Mouse (Mus musculus) CH12F3 (cell line): ENCODE results near the gene Cdsn.

Experiments used
- in situ Hi-C: fragments of 300-500 bp; cut with MboI; formaldehyde crosslinking; loops from 2 replicates; pipeline ENCODE4 v1.14.3; 2020; ENCODE audit warnings: low sequenced_read_pairs

The Cdsn gene

DNA sequence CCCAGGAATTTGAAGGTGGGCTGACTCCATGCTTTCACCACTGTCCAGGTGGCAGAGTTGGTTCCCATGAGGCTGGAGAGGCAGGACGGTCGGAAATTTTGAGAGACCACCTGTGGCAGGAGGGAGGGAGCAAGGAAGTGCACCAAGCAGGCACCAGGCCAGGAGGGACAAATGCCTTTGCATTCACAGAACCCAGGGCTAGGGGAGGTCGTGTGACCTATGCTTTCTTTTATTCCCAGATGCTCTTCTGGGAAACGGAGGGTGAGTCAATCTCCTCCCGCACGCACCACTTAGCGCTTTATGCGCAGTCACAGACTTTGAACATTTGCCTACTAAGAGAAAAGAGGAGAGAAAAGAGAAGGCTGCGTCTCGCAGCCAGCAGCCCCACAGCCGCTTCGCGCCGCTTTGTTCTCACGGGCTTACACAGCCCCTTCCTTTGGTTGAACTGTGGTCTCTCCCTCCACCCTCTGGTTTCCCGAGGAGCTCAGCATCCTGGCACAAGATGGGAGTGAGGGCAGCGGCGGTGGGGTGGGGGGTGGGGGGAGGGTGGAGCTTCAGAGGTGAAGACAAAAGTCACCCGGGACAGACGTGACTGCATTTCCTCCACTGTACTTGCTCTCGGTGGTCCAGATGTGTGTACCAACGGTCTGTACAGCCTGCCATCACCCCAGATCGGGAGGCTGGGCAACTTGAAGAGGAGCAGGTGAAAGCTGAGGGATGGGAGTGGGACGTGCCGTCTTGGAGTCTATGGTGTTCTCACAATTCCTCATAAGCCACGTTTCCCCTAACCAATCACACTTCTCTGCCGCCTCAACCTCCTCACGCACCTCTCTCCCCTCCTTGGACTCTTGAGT lies 17.4 kb downstream of the Cdsn start:
- in situ Hi-C loops: no loop called here

DNA sequence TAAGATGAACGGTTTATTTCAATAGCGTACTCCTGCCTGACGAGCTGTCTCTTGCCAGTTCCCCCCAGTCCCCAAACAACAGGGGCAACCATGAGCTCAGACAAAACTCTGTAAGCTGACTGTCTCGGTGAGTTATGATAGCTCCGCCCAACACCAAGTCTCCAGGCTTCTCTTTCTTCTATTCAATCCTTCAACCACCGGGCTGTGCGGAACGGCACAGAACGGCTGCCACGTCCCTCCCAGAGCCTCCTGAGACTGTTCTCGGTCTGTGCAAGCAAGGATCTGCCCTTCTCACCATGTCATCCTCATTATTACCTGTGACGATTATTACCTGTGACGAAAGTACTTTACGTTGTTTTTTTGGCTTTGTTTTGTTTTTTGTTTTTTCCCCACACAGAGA lies 18.9 kb downstream of the Cdsn start:
- in situ Hi-C loops: no loop called here

DNA sequence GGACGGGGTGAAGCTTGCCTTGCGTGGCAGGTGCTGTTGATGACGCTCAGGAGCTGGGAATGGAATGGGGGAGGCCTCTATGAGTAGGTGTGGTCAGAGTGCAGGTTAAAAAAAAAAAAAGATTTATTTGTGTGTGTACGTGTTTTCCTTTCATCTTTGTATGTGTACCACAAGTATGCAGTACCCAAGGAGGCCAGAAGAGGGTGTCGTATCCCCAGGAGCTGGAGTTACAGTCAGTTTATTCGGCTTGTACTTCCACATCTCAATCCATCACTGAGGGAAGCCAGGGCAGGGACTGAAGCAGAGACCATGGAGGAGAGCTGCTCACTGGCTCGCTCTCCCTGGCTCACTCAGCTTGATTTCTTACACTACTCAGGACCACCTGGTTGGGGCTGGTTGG lies 19.5 kb downstream of the Cdsn start:
- in situ Hi-C loops: no loop called here

DNA sequence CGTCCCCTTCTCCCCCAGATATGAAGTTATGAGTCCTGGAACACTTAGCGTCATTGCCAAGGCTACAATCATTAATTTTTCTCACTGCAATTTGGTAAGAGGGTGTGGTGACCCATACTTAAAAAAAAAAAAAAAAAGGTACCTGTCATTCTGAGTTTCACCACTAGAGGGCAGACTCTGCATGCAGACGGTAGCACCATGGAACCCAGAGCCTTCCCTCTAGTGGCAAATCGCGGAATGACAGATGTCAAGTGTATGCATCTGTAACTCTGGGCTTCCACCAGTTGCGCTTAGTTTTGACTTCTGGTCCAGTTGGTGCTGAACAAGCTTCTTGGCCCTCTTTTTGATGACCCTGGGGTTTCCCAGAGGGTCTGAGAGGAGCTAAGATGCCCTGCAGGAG lies 26.3 kb downstream of the Cdsn start:
- in situ Hi-C loops: no loop called here

DNA sequence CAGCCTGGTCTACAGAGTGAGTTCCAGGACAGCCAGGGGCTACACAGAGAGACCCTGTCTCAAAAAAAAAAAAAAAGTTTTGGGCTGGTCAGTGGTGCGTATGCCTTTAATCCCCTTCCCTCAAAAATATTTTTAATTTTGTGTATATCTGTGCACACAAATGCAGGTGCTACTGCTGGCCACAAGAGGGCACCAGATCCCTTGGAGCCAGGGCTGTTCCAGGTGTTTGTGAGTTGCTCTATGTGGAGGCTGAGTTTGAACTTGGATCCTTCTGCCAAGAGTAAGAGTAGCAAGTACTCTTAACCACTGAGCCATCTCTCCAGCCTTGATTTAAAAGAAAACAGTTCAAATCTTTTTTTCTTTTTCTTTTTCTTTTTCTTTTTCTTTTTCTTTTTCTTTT lies 31.0 kb downstream of the Cdsn start:
- in situ Hi-C loops: no loop called here

DNA sequence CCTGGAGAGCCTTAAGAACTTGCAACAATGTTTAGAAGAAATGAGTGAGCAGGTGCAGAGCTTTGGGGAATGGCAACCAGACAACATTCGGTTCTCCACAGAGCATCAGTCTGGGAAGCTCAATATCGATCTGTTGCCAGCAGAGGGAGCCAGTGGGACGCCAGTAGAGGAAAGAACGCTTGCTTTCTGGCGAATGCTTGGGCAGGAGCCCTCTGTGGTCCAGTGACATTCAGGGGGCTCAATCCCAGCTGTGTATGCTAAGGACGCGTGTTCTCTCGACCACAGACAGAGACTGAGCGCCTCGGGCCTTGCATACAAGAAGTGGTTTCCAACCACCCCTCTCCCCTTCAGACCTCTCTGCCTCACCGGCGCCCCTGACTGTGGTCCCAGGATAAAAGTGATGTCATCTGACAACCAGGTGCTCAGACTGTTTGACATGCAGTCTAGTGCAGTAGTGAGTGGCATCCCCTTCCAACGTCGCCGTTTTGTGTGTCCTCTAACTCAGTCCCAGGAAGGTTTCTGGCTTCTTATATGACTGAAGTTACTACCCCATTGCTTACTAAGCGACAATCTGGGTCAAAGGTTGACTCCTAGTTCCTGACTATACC lies 32.5 kb downstream of the Cdsn start:
- in situ Hi-C loops: no loop called here

DNA sequence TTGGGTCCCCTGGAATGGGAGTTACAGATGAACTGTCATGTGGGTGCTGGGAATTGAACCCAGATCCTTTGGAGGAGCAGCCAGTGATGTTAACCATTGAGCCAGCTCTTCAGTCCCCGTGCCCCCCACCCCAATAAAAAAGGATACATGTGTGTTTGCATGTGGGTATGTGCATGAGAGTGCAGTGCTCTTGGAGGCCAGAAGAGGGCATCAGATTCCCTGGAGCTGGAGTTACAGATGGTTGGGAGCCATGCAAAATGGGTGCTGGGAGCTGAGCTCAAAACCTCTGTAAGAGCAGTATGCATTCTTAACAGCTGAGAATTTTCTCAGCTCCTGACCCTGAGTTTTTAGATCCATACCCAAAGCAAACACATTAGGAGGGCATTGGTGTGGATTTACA lies 35.4 kb downstream of the Cdsn start:
- in situ Hi-C loops: no loop called here

DNA sequence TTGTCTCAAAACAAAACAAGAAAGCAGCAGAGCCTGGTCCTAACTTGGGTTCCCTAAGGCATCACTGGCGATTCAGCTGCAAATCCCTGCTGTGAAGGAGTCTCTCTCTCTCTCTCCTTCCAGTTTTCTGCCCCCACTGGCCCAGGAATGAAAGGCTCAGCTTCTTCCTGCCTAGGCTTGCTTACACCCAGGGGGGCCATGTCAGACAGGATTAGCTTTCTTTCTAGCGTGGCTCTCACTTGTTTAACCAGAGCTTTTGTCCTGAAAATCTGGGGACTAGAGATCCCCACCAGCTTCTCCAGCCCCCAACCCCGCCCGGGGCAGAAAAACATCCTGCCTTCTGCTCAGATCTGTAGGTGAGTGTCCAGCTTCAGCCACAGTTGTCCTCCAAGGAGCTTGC lies 36.5 kb downstream of the Cdsn start:
- in situ Hi-C loops: no loop called here

DNA sequence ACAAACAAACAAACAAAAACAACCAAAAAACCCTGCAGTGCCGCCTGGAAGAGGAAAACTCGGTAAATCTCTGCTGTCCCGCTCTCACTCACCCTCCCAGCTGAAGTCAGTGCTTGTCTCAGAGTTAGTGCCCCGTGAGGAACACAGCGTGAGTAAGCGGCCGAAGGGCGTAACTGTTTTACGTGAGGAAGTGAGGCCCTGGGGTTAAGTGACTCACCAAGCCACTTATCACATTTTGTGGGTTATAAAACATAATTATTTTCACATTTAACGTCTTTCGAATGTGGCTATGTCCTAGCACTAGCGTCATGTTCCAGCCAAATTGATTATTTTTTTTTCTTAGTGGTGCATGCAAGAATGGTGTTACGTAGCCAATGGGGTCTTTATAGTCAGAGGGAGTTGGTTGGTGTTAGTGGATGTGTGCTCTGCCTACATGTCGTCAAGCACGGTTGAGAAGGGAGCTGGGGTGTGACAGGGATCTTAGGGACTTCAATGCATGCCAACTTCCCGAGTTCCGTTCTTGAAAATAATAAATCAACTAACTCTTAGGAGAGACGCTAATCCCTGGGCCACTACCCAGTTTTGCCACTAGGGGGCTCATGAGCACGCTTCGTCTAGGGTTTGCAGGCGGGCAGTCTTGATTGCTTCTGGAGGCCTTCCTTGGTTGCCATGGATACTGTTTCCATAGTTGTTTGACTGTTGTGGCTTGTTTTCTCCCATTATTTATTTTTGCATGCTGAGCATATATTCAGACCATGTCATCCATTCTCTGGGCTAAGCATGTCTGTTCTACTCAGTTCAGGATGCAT lies 38.7 kb downstream of the Cdsn start:
- in situ Hi-C loops: no loop called here

DNA sequence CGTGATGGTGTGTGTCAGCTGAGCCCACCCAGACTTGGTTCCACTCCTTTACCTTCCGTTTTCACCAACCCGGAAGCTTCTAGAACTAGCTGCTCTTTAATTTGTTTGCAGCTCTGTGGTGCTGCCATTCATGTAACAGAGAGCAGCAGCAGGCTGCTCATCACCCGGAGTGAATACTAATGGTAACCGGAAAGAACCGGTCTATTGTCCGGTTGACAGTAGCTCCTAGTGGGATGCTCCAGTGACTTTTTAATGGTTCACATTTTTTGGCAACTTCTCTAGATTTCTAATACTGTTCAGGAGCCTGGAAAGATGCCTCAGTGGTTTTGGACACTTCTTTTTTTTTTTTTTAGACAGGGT lies 39.3 kb downstream of the Cdsn start:
- in situ Hi-C loops: no loop called here

DNA sequence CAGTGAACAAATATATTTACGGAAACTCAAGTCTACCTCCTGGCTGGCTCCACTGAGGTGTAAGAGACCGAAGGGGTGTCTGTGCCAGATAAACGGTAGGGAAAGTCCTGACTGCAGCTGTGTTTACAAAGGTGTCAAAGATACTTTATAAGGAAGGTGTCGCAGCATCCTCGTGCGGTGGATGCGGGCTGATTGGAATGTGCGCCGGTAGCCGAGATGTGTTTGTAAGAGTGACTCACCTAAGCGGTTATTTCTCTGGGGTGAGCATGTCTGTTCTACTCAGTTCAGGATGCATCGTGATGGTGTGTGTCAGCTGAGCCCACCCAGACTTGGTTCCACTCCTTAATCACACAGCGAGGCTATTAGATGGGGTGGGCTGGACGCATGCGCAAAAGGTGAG lies 39.8 kb downstream of the Cdsn start:
- in situ Hi-C loops: no loop called here

DNA sequence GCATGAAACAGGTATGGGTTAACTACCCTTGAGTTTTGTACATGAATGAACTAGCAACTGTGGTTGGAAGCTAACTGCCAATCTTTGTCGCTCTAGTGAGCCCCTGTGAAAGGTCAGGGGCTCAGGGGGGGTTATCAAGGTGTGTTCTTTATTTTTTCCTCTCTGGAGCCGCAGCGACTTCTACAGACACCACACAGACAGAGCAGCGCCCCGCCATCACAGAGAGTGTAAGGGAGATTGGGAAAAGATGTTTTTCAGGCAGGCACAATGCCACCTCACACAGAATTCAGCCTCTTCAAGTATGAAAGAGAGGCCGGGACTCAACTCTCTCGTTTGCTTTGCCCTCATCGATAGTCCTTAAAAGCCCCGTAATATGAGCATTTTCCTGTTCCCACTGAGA lies 40.2 kb downstream of the Cdsn start:
- in situ Hi-C loops: no loop called here

DNA sequence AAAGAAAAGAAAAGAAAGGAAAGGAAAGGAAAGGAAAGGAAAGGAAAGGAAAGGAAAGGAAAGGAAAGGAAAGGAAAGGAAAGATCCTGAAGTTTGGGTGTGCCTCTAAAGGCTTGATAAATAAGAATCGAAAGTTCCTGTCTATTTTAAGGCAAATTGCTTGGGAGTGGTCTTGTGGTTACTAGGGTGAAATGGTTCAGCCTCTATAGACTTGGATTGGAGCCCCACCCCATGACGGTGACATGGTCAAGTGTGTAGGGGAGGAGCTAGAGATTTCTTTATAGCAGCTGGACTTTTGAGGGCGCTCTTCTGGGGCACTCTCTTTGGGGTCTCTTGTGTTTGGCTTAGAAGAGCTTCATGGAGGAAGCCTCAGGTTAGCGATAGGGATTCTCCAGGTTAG lies 41.9 kb downstream of the Cdsn start:
- in situ Hi-C loops: no loop called here

DNA sequence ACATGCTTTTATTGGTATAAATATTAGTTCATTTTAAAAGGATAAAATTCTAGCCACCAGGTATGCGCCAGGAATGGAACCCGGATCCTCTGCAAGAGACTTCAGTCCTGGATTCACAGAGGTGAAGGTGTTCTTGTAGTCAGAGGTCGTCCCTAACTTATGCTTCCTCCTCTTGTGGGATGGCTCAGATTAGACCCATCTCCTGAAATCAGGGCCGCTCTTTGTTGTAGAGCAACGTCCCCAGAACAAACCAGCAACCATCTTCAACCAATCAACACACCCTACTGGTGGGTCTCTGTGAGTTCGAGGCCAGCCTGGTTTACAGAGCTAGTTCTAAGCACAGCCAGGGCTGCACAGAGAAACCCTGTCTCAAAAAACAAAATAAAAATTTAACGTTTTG lies 42.5 kb downstream of the Cdsn start:
- in situ Hi-C loops: no loop called here

DNA sequence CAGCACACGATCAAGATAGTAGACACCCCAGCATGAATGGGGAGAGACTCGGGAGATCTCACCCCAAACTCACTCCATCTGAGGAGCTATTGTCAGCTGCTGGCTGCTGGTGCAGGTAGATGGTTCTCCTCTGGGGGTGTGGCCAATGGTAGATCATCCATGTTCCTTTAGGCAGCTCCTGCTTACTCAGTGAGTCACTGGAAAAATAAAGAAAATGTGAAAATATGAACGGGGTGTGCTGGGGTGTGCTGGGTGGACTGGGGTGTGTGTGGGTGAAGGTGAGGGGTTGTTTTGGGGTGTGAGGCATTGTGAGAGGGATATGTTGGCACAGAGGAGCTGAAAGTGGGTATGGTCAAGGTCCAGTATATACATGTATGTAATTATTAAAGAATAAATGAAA lies 45.5 kb downstream of the Cdsn start:
- in situ Hi-C loops: no loop called here

DNA sequence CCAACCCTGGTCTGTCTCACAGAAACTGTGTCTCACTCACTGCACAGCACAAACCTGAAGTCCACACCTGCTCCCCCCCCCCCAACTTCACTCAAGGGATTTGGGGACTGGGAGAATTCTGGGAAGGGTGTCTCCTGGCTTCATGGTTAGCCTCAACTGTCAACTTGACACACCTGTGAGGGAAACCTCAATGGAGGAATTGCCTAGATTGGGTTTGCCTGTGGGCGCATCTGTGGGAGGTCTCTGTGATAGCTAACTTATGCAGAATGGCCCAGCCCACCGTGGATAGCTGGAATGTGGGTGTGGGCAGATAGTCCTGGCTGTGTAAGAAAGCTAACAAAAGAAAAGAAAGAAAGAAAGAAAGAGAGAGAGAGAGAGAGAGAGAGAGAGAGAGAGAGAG lies 49.3 kb downstream of the Cdsn start, which contains the start of gene Sfta2:
Sfta2 (plus strand) TSS at position 301 of the 400 bp plus-strand sequence.
- in situ Hi-C loops: no loop called here

DNA sequence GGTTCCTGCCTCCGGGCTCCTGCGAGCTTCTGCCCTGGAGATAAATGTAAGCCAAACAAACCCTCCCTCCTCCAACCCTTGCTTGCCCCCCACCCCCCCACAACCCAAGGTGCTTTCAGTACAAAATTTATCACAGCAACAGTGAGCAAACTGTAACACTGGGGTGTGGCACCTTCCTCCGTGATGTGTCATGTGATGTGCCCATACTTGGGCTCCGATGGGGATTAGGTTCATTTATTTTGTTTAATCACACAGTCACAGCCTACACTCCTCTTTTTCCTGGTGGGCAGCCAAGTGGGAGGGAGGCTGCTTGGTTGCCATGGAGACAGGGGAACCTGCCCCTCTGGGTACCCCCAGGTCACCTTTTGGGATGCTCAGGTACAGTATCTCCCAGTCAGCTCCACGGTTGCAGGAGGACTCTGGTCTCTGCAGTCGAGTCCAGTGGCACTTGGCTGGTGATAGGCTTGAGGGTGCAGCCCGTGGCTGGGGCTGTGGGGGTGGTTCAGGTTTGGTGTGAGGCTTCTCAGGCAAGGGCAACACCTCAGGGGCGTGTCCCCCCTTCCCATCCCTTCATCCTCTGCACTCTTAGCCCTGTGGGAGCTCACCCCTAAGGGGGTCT lies 49.9 kb downstream of the Cdsn start:
- in situ Hi-C loops: no loop called here
